ENCODE assay signal across 11 mouse cellular contexts in the genomic region with DNA sequence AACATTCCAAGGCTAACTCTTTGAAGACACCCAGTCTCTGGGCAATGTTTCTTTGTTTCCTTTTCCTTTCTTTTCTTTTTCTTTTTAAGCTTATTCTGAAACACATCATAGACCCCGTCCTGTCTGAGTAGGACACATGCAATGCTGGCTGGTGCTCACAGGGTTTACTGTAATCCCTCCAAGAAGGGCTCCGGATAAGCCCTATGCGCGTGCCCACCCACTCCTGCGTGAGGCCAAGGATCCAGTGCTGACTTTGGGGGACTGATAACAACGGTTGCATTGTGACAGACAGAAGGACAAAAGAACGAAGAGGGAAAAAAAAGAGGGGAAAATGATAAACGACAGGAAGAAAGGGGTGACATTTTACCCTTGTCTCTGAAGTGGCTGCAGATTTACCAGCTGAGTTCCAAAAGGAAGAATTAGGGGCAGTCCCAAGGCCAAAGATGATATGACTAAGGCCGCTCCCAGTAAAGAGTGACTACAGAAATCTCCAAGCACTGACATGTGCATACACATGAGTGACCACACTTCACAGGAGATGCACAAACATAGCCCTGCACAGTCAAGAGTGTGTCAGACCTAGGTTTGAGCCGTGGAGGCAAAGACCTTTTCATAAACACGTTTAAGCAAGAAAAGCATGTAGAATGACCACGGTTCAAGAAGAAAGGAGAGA.
DNase-seq lines count a peak whose midpoint lies in the region; ATAC-seq and TF ChIP-seq lines count a peak whose summit lies in the region.
"Had no signal": no experiment of that assay in that cellular context is flagged by ENCODE, and none has a peak within 500 bp of the region (broad histone marks: within the 10 kb centered on the region; RNA-seq: fewer than 3 reads in every experiment).

No protein-coding gene starts in this region.

- no peak for TF ChIP-seq CTCF in midbrain, postnatal 0 days (IDR thresholded peaks at IDR 0.05)

- H3K9me3 ChIP-seq in hindbrain, embryonic 10.5 days, result no peaks in the 10 kb centered on the region
- no peaks in the 10 kb centered on the region for H3K9me3 ChIP-seq in hindbrain, embryonic 11.5 days (ENCODE audit: control insufficient read depth, low read length)
- no peaks in the 10 kb centered on the region for H3K9me3 ChIP-seq in liver, embryonic 13.5 days (replicated peaks)
- H3K9me3 ChIP-seq in midbrain, postnatal 0 days (ENCODE audit: low read length), result no peaks in the 10 kb centered on the region
- no peaks in the 10 kb centered on the region for H3K9me3 ChIP-seq in kidney, embryonic 14.5 days (ENCODE audit: control insufficient read depth, low read length)
- H3K9me3 ChIP-seq: limb, embryonic 12.5 days had no signal

- H3K4me1 ChIP-seq in hindbrain, embryonic 10.5 days (replicated peaks), result peaks cover 62% of the 10 kb centered on the region
- peaks cover 12% of the 10 kb centered on the region for H3K4me1 ChIP-seq in hindbrain, embryonic 11.5 days (replicated peaks; ENCODE audit: control insufficient read depth, insufficient read depth, low read length)
- H3K4me1 ChIP-seq in liver, embryonic 13.5 days (replicated peaks), result peaks cover 61% of the 10 kb centered on the region
- H3K4me1 ChIP-seq in midbrain, postnatal 0 days (ENCODE audit: insufficient read depth, low read length), result peaks cover 37% of the 10 kb centered on the region; the same call in 1 of the 2 replicates
- H3K4me1 ChIP-seq in kidney, embryonic 14.5 days (ENCODE audit: control insufficient read depth, insufficient read depth, low read length), result peaks cover 31% of the 10 kb centered on the region

- H3K4me2 ChIP-seq in hindbrain, embryonic 11.5 days (replicated peaks; ENCODE audit: low read depth, low read length), result no peak overlapping the region
- H3K4me2 ChIP-seq in liver, embryonic 13.5 days, result peak overlapping the region; percentile 6; the same call in 1 of the 2 replicates
- H3K4me2 ChIP-seq in midbrain, postnatal 0 days (ENCODE audit: low read depth, low read length, poor library complexity, severe bottlenecking), result no peak overlapping the region
- no peak overlapping the region for H3K4me2 ChIP-seq in kidney, embryonic 14.5 days (replicated peaks; ENCODE audit: low read depth, low read length)
- H3K4me2 ChIP-seq: limb, embryonic 12.5 days had no signal

- ATAC-seq in hindbrain, embryonic 11.5 days (ENCODE audit: low FRiP score), result no peak
- peak; percentile 58 for ATAC-seq in liver, embryonic 13.5 days (ENCODE audit: low read depth)
- no peak for ATAC-seq in midbrain, postnatal 0 days (ENCODE audit: low FRiP score)
- ATAC-seq in kidney, embryonic 14.5 days (ENCODE audit: low FRiP score, low TSS enrichment), result no peak

- H3K9ac ChIP-seq in hindbrain, embryonic 11.5 days (ENCODE audit: low read depth, low read length), result no peak overlapping the region
- H3K9ac ChIP-seq in liver, embryonic 13.5 days, result 0 out of 2 replicates have a peak overlapping the region, but pooled peaks have one; percentile 18
- H3K9ac ChIP-seq in midbrain, postnatal 0 days (replicated peaks; ENCODE audit: low read length, poor library complexity, severe bottlenecking), result no peak overlapping the region
- no peak overlapping the region for H3K9ac ChIP-seq in kidney, embryonic 14.5 days (ENCODE audit: low read depth, low read length)
- H3K9ac ChIP-seq: limb, embryonic 12.5 days had no signal

- H3K36me3 ChIP-seq in hindbrain, embryonic 10.5 days, result peaks cover 3% of the 10 kb centered on the region; the same call in 1 of the 2 replicates
- H3K36me3 ChIP-seq in hindbrain, embryonic 11.5 days (ENCODE audit: control insufficient read depth, insufficient read depth, low read length), result no peaks in the 10 kb centered on the region
- H3K36me3 ChIP-seq in liver, embryonic 13.5 days, result no peaks in the 10 kb centered on the region
- H3K36me3 ChIP-seq in midbrain, postnatal 0 days (ENCODE audit: insufficient read depth, low read length), result no peaks in the 10 kb centered on the region
- peaks cover 7% of the 10 kb centered on the region; the same call in 1 of the 2 replicates for H3K36me3 ChIP-seq in kidney, embryonic 14.5 days (ENCODE audit: control insufficient read depth, insufficient read depth, low read length)

- WGBS in hindbrain, embryonic 10.5 days, result 80% methylated on average over 12 of the region's 12 CpGs
- 70% methylated on average over 12 of the region's 12 CpGs for WGBS in hindbrain, embryonic 11.5 days
- 38% methylated on average over 12 of the region's 12 CpGs for WGBS in liver, embryonic 13.5 days (ENCODE audit: insufficient replicate concordance)
- 47% methylated on average over 12 of the region's 12 CpGs for WGBS in midbrain, postnatal 0 days
- 79% methylated on average over 12 of the region's 12 CpGs for WGBS in kidney, embryonic 14.5 days

- DNase-seq in adrenal gland, adult 2 months, result peak; percentile 73
- no peak for DNase-seq in adrenal gland, postnatal 4 days (ENCODE audit: low spot score in 2 of 2)
- DNase-seq in hindbrain, embryonic 10.5 days (ENCODE audit: low spot score), result no peak
- DNase-seq in hindbrain, embryonic 11.5 days (ENCODE audit: low spot score), result no peak
- no peak for DNase-seq in liver, embryonic 13.5 days
- no peak for DNase-seq in midbrain, postnatal 0 days (ENCODE audit: low spot score)
- DNase-seq in right cerebral cortex, postnatal 25 days, result no peak
- DNase-seq: gastrocnemius, postnatal 25 days had no signal

- no peaks in the 10 kb centered on the region for H3K27me3 ChIP-seq in hindbrain, embryonic 10.5 days (ENCODE audit: insufficient read depth, poor library complexity, severe bottlenecking)
- H3K27me3 ChIP-seq in hindbrain, embryonic 11.5 days (ENCODE audit: control insufficient read depth, insufficient read depth, low read length), result no peaks in the 10 kb centered on the region
- H3K27me3 ChIP-seq in liver, embryonic 13.5 days, result 0 out of 2 replicates have a peak, but pooled peaks cover 7% of the 10 kb centered on the region
- H3K27me3 ChIP-seq in midbrain, postnatal 0 days (ENCODE audit: insufficient read depth, low read length), result no peaks in the 10 kb centered on the region
- H3K27me3 ChIP-seq in kidney, embryonic 14.5 days (ENCODE audit: control insufficient read depth, insufficient read depth, low read length), result no peaks in the 10 kb centered on the region
- H3K27me3 ChIP-seq: limb, embryonic 12.5 days had no signal

- no peak overlapping the region for H3K4me3 ChIP-seq in hindbrain, embryonic 10.5 days
- no peak overlapping the region for H3K4me3 ChIP-seq in hindbrain, embryonic 11.5 days (ENCODE audit: low read depth, low read length)
- H3K4me3 ChIP-seq in liver, embryonic 13.5 days (replicated peaks), result no peak overlapping the region
- H3K4me3 ChIP-seq in midbrain, postnatal 0 days (ENCODE audit: low read depth, low read length), result no peak overlapping the region
- no peak overlapping the region for H3K4me3 ChIP-seq in kidney, embryonic 14.5 days (ENCODE audit: low read length)
- H3K4me3 ChIP-seq: limb, embryonic 12.5 days had no signal

- H3K27ac ChIP-seq in hindbrain, embryonic 10.5 days, result peak overlapping the region; percentile 57; the same call in 1 of the 2 replicates
- no peak overlapping the region for H3K27ac ChIP-seq in hindbrain, embryonic 11.5 days (ENCODE audit: low read depth, low read length)
- peak overlapping the region; percentile 26; the same call in 1 of the 2 replicates for H3K27ac ChIP-seq in liver, embryonic 13.5 days
- H3K27ac ChIP-seq in midbrain, postnatal 0 days (ENCODE audit: low read depth, low read length), result peak overlapping the region; percentile 47; the same call in 1 of the 2 replicates
- H3K27ac ChIP-seq in kidney, embryonic 14.5 days (ENCODE audit: low read depth, low read length), result no peak overlapping the region
- H3K27ac ChIP-seq: kidney, postnatal 0 days; limb, embryonic 12.5 days had no signal

Comparison
In these comparisons a context has a peak if more than half of its experiments do, and no peak if none do; other contexts are left out.
1. H3K27ac ChIP-seq: peak in hindbrain, embryonic 10.5 days (single experiment), liver, embryonic 13.5 days (single experiment) and midbrain, postnatal 0 days (single experiment); none in hindbrain, embryonic 11.5 days (single experiment) and kidney, embryonic 14.5 days (single experiment).